Mouse (Mus musculus): Measurements from ENCODE around the gene Spata45.
"Not testable (repeated sequence)": the region's sequence is repeated elsewhere in the genome, so short reads cannot be mapped to it uniquely, and the experiment has no call there.

Spata45 gene

DNA sequence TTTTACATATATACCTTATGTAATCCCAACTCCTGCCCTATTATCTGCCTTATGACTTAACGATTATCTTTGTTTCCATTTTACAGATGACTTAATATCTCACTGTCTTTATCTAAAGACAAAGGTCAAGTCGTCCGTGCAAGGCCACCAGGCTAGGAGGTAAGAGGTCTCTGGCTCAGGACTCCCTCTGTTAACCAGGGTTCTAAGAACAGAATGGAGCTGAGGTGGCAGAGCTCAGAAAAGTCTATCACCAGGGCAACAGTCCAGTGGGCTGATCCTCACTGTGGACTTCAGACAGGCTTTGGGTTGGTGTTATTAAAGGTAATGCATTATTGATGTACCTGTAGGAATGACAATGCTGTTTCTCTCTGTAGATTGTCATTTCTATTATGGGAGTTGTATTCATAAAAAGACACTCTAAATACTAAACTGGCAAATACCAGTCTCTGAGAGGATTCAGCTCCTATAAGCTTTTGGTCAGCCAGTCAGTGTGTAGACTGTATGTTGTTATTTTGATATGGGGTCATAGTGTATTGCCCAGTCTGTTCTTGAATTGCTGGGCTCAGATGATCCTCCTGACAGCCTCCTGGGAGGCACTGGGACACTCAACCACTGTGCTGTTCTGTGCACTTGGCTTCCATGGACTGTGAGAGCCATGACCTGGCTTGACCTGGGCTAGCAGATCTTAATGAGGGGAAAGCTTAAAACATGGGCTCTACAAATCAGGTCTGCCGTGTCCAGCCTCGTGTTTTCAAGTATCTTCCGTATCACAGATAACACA is at the start of gene Spata45:
Gene Spata45 (plus strand): TSS at position 86 of the 781 bp plus-strand sequence.
- no peak for DNase-seq

DNA sequence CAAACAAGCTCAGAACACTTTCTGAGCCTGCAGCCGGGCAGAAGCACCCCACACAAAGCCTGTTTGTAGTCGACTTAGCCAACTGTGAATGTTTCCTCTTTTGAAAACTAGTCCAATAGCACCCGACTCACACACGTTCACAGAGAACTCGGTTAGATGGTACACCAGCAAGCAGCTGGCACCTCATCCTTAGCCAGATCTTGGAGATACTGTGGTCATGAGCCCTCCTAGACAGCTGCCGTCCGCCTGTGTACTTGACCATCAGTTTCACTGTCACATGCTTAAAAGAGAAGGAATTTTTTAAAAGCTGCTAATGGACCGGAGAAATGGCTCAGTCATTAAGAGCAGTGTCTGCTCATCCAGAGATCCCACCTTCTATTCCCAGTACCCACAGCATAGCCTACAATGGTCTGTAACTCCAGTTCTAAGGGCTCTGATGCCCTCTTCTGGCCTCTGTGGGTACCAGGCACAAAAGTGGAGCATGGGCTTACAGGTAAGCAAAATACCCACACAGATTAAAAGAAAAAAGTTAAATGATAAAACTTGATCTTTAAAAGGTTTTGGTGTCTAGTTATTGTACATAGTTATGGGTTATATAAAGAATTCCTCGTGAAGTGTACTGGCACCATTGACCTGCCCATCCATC is 46.9 kb upstream of the Spata45 start:
- DNase-seq: no peak

DNA sequence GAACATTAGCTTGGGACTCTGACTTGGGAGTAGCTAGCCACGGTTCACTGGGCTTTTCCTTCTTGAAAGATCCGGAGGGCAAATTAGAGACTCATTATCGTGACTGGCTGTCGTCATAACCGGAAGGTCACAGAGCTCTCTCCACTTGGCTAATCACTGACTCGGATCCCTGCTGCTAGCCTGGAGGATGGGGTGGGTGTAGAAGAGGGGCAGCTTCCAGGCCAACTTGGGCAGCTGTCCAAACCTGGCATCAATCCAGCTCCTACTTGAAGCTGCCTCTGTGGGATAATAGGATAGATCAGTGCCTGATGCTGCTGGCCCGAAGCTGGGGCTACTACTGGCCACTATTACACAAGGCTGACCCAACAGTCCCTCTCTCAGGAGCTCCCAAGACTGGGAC is 40.9 kb upstream of the Spata45 start:
- DNase-seq: peak; percentile 70 to 84

DNA sequence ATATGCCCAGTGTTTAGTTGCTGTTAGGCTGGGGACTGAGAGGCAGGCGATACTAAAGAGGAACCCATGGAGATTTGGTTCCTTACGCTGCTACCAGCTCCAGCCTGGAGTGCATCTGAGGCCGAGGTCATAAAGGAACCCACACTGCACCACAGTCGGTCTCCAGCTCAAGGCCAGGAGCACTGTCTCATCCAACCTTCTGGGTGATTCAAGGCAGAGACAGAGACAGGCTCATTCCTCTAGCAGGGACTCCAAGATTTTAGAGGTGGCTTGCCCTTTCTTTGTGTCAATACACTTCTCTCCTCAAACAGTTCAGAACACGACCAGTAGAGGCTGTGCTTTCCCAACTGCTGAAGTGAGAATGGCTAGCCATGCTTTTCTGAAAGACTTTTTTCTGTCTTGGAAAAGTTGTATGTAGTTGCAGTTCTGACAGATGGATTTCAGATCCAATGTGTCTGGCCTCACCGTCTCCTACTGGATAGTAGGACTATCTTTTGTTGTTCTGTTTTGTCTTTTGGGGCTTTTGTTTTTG is 40.0 kb upstream of the Spata45 start:
- DNase-seq: no peak

DNA sequence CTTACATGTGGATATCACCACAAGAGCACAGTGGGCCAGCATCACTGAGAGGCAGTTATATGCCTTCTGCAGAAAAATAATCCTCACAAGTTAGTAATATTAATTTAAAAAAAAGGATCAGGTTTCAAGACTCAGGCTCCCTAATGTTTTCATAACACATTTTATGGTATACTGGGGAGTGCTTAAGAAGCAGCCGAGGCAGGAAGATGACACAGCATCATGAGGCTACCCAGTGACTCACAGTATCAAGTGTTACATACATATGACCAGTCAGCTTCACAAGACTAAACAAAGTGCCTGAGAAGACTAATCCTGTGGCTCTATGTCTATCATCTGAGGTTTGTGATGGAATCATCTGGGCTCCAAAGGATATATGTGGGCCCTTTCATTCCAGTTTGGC is 38.4 kb upstream of the Spata45 start:
- no peak for DNase-seq

DNA sequence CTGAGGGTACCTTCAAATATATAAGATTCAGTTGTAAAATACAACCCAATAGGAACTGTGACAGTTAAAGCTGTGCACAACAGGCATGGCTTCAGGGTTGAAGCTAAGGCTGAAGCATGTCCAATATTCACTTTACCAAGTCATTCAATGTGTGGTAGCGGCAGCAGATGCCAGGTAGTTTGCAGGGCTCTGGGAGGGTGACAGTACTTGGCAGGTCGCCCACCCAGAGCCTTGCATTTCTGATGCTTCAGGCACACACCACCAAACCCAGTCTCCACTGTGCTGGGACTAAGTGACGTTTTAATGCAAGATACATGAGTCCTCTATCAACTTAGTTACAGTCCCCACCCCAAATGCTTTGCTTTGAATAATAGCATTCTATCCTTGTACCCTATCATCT is 35.8 kb upstream of the Spata45 start:
- DNase-seq: peak; percentile 75 to 78

DNA sequence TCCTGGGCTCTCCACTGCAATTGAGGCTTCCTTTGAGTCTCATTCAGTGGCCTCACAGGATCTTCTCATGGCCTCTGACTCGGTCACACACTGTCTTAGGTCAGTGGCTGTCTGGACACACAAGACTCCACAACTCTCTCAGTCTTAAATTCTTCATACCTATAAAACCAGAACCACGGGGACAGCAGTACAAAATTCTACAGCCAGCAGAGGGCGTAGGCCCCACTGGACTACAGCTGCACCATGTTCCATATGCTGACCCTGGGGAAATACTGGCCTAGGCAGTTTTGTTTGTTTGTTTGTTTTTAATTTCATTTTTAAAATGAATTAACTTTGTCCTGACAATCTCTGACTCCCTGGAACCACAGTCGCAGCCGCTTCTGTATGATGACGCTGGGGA is 34.2 kb upstream of the Spata45 start:
- DNase-seq: peak in 1 of 2 experiments; percentile 28

DNA sequence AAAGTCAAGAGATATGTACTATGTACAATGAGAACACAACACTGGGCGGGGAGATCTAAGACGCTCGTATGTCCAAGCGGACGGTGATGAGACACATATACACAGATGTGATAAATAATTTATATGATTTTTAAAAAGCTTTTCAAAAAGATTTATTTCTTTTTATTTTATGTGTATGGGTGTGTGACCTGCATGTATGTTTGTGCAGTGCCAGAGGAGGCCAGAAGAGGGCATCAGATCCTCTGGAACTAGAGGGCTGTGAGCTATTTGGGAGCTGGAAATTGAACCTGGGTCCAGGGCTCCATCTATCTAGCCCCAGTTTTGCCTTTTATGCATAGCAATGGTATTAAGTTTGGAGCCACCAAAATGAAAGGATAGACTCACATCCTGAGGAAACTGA is 27.7 kb upstream of the Spata45 start:
- peak in 1 of 2 experiments; percentile 37 for DNase-seq

DNA sequence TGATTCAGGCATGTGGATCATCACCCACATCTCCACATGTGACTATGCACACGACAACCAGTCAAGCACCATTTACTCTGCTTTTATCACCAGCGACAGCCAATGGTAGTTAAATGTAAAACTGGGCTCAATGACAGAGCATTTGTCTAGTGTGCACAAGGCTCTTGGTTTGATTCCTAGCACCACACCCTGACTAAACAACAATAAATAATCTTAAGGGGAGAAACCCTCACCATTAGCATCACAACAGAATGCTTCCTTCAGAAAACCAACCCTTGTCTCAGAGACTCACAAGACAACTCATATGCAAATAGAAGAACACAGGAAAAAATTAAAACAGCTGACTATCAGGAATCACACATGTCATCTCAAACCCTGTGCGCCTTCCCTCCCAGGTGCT is 22.2 kb upstream of the Spata45 start:
- no peak for DNase-seq

DNA sequence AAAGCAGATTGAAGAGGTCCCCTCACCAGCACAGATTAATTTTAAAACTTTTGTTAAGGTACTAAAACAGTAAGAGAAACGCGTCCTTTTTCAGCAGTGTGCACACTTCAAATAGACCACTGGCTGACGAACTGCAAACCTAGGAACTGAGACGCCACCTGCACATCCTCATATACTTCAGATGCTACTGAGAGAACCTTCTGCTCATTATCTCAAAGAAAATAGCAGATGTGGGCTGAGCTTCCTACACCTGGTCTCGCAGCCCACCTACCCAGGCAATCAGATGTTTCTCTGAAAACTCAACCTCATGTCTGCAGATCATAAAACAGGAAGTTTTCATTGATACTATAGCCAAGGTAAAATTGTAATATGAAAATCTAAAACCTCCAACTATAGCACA is 16.6 kb upstream of the Spata45 start:
- no peak for DNase-seq

DNA sequence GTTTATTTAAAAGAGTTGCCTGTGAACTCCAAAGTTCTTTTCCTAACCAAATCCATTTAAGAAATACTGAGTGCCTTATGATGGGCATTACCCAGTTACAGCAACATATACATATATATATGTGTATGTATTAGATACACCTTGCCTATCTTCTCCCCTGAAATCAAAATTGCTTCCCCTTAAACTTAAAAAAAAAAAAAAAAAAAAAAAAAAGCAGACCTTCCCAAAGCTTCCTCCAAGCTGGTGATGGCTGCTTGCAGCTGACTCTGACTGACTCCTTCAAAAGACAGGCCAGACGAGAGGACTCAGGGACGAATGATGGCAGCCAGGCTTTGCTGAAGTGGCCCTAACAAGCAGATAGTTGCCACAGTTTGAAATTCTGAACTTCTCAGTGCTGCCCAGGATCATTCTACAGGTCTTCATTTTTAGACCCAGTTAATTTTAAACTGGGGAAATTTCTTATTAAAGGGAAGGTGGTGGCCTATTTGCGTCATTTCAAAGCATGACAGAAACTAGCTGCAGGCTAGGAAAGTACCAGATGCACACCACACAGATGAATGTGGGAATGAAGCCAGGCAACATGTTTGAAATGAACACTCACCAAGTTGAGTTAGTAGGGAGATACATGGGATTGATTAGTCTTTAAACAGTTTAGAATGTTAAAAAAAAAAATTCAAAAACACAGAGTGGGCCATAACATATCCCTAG is 16.1 kb upstream of the Spata45 start:
- DNase-seq: no peak

DNA sequence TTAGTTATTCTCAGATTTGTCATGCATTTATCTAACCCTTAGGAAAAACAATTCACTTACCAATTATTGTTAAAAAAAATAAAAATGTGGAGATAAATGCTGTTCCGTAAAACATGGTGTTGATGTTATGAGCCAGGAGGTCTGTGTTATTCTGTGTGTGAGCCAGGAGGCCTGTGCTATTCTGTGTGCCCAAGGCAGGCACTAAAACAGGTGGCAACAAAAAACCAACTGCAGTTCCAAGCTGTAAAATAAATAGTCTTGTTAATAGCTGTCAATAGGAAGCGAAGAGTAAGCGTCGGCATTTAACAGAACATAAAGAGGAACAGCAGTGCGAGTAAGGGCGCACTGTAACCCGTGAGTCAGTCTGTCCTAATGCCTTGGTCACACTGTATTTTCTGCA is 15.4 kb upstream of the Spata45 start:
- DNase-seq: no peak

DNA sequence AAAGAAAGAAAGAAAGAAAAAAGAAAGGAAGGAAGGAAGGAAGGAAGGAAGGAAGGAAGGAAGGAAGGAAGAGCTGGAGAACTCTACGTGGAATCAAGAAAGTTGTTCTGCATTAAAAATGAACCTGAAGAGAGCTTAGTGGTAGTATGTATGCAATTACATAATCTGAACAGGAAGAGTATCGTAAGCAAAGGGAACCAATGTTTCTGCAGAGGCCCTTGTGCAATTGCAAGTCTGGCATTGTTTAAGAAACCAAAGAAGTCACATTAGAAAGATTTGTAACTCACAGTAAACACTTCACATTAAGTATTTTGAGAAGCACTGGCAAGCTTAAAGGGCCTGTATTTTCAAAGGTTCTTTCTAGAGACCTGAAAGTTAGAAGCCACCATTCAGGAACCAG is 13.3 kb upstream of the Spata45 start:
- no peak for DNase-seq

DNA sequence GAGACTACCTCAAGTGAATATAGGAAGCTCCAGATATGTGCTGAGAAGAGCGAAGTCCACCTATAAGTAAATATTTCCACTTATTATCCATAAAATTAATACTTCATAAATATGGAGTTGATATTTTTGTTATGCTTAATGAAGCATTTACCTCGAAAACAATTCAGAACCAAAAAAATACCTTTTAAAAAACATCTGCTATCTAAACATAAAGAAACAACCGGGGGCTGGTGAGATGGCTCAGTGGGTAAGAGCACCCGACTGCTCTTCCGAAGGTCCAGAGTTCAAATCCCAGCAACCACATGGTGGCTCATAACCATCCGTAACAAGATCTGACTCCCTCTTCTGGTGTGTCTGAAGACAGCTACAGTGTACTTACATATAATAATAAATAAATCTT is 12.6 kb upstream of the Spata45 start:
- DNase-seq: not testable (repeated sequence)

DNA sequence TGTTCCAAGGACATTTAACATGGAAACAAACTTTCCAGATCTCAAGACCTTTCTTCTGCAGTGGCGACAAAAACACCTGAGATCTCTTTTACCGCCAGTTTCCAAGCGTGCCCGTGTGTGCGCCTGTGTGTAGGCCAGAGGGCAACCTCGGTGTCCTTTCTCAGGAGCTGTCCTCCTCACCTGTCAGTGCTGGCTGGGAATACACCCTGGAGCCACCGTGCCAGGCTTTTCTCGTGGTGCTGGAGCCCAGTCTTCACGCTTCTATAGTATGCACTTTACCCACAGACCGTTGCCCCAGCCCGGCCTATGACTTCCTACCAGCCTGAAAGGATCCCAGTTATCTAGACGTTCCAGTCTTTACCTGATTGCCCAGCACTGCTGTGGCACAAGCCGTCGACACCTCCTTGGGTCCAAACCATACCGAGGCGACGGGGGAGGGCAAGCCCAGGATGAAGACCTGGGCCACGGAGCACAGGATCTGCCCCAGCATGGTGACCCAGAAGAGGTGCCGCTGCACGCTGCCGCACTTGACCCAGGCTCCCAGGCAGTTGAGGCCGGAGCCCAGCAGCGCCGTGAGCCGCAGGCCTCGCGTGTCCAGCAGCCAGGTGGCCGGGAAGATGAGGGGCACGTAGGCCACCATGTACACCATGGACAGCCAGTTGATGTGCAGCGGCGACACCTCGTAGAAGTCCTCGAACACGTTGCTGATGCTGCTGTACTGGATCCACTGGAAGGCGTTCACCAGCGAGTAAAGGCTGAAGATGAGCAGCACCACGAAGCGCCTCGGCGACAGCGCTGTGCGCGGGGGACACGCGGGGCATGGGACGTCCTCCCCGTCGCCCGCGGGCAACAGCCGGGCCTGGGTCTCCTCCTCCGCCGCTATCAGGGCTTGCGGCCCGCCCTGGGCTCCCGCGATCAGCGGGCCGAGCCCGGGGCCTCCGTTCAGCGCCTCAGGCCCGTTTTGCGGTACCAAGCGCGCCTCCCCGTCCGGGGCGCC is 11.1 kb upstream of the Spata45 start:
- peak in 1 of 2 experiments; percentile 28 for DNase-seq

DNA sequence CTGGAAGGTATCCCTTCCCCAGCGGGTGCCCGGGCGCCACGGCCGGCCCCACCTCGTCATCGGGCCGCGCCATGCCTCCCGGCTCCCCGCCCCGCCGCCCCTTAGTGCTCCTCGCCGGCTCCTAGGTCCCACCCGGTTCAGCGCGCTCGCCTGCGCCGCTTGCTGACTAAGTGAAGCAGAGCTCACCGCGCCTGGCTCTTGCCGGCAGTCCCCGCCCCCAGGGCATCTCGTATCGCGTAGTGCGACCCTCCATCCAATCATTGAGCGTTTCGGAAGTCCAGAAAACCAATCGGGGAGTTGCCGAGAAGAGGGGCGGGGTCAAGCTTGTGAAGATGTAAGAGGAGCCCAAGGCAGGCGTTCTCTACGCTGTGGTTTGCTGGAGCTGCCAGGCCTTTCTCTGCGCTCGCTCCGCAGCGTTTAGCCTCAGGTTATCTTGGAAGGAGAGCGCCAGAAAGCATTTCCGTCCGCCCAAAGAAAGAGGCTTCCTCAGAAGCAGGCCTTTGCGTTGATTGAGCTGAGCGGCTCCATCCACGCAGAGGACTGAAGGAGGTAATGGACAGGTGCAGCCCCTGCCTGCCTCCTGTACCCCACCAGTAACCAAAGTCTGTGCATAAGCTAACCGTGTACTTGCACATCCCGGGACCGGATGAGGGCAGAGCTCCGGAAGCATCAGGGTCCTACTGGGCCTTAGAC is 10.3 kb upstream of the Spata45 start, which contains the start of gene Flvcr1:
Gene Flvcr1 (minus strand): TSS at position 138 of the 693 bp plus-strand sequence.
- peak; percentile 99 for DNase-seq

DNA sequence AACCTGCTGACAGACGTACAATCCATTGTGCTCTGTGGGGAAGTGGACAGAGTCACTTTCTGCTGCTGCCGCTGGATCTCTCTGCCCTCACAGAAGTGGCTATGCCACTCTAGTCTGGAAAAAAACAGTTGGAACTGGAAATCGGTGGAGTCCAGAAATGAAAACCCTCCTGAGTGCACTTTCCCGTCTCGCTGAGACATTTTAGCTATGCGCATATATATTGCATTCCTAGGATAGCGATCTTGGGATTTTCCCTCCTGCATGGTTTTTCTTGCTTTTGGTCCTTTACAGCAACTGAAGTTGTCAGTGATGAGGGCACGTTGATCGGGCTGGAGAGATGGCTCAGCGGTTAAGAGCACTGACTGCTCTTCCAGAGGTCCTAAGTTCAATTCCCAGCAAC is 6.3 kb upstream of the Spata45 start:
- no peak for DNase-seq

DNA sequence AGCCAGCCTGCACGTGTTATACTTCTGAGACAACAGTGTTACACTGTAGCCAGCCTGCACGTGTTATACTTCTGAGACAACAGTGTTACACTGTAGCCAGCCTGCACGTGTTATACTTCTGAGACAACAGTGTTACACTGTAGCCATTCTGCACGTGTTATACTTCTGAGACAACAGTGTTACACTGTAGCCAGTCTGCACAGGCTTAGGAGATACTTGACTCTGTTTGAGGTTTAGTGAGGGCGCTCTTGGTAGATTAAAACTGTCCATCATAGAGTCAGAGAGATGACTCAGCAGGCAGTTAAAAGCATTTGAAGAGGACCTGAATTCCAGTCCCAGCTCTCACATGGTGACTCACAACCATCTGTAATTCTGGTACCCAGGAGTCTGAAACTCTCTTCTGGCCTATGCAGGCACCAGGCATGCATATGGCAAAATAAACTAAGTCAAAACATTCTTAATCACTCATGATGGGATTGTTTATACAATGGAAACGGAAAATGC is 5.5 kb upstream of the Spata45 start:
- DNase-seq: not testable (repeated sequence)

DNA sequence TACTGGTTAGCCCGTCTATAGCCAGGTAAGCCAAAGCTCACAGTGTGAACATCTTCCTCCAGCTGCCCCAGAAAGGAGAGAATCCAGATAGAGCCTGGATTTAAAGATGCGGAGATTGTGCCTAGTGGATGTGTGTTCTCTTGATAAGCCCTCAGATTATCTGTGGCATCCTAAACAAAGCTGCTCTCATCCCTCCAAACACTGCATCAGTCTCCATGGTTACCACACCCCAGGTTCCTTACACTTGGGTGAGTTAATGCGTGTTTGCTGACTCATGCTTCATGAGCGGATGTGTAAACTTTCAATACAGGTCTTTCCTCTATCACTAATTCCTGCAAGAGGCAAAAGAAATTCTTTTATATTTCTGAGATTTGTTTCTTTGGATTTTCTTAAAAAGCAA is 790 bp upstream of the Spata45 start:
- peak; percentile 27 to 42 for DNase-seq

DNA sequence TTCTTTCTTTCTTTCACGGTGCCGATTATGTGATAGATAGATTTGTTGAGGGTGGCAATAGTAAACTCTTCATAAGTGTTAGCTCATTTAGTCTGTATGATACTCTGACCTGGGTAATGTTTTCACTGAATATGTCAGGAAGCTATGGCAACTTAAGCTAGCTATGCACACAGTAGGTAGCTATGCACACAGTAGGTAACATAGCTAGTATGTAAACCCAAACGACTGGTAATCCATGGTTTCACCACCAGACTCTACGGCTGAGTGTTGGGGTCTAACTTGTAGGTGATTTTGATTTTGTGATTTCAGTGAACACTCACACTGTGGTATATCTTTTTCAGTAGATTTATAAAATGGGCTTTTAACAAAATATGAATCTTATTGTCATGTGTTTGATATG is 1.6 kb downstream of the Spata45 start:
- no peak for DNase-seq

DNA sequence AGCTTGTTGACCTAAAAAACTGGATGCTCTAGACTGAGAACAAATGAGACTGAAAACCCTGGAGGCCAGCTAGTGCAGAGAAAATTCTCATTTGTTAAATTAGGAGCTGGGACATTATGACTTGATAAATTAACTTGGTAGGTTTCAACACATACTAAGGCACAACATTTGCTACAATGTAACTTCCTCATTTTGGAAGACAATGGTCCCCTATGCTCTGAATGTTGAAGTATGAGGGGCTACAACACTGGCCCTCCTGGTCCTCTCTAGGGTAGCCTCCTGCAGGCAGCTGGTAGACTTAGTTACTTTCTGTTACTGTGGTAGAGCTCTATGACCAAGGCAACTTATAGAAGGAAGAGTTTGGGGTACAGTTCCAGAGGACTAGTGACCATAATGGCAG is 4.9 kb downstream of the Spata45 start:
- DNase-seq: no peak

Measured in cerebellum, postnatal 14 days (tissue).